ENCODE assay signal across 20 mouse cellular contexts in the genomic region with DNA sequence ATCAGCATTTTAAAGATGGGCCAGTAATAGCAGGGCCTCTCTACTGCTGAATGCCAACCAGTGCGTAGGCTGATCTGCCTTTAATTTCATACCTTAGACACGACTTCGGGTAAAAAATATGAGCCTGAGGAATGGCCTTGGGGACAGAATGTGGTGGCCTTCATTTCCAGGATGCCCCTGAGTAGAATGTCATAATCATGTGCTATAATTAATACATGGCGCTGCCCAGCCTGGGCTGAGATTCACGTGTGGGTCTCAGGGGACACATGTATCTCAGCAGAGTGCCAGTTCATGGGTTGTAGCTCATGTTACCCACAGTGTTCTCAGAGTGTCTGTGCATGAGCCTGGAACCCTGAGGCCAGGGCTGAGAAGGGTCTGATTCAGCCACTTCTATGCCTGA.
DNase-seq lines count a peak whose midpoint lies in the region; TF ChIP-seq lines count a peak whose summit lies in the region.
"Had no signal": no experiment of that assay in that cellular context is flagged by ENCODE, and none has a peak within 500 bp of the region (broad histone marks: within the 10 kb centered on the region; RNA-seq: fewer than 3 reads in every experiment).

No protein-coding gene starts in this region.

- no peaks in the 10 kb centered on the region for H3K4me1 ChIP-seq in testis, adult 2 months (ENCODE audit: control insufficient read depth, insufficient read depth, low read length)

- no peak for TF ChIP-seq CTCF in testis, adult 2 months (IDR thresholded peaks at IDR 0.05; ENCODE audit: control insufficient read depth, insufficient read depth, insufficient replicate concordance, low read depth, low read length)

- peak overlapping the region; percentile 24 for H3K4me3 ChIP-seq in testis, adult 2 months (ENCODE audit: control insufficient read depth, low read depth, low read length)

- no peaks in the 10 kb centered on the region for H3K27me3 ChIP-seq in testis, adult 2 months (ENCODE audit: control insufficient read depth, insufficient read depth, low read length)
- H3K27me3 ChIP-seq: Patski had no signal

- peak; percentile 51 to 72 for DNase-seq in adrenal gland, adult (ENCODE audit: inconsistent age in 2 of 2, low spot score in 1 of 2)
- DNase-seq in adrenal gland, adult 18-20 months (ENCODE audit: low spot score in 2 of 2): no peak
- peak; percentile 27 for DNase-seq in adrenal gland, adult 2 months
- no peak for DNase-seq in adrenal gland, postnatal 25 days
- DNase-seq in adrenal gland, adult 8-10 months: peak; percentile 18
- no peak for DNase-seq in adrenal gland, postnatal 10 days
- no peak for DNase-seq in testis, postnatal 14 days (ENCODE audit: low spot score)
- DNase-seq: adrenal gland, postnatal 14 days; B cell, adult 2 months; cerebellum, adult 11 months; cerebellum, adult 11-12 months; cerebellum, adult 18-20 months; cerebellum, adult 2 months; cerebellum, adult 8-10 months; cerebellum, adult 9-10 months; cerebellum, adult 9-11 months; cerebellum, postnatal 10 days had no signal

- H3K36me3 ChIP-seq in testis, adult 2 months (ENCODE audit: control insufficient read depth, insufficient read depth, low read length): no peaks in the 10 kb centered on the region
- H3K36me3 ChIP-seq: G1E had no signal

- TF ChIP-seq POLR2A in testis, adult 2 months (IDR thresholded peaks at IDR 0.05; ENCODE audit: control insufficient read depth, low read depth, low read length): no peak

- no peak overlapping the region for H3K27ac ChIP-seq in testis, adult 2 months (ENCODE audit: control insufficient read depth, insufficient read depth, low read depth, low read length)

Comparison
In these comparisons a context has a peak if more than half of its experiments do, and no peak if none do; other contexts are left out.
1. DNase-seq: peak in adrenal gland, adult (2 of 2), adrenal gland, adult 2 months (single experiment) and adrenal gland, adult 8-10 months (single experiment); none in adrenal gland, adult 18-20 months (0 of 2), adrenal gland, postnatal 25 days (single experiment), adrenal gland, postnatal 10 days (single experiment) and testis, postnatal 14 days (single experiment).